In genomic region chr19:48546133-48546448, GRCm38 (mm10) we compare ENCODE assay signal across 17 mouse cellular contexts.
DNase-seq lines count a peak whose midpoint lies in the region; ATAC-seq lines count a peak whose summit lies in the region.
"Had no signal": no experiment of that assay in that cellular context is flagged by ENCODE, and none has a peak within 500 bp of the region (broad histone marks: within the 10 kb centered on the region; RNA-seq: fewer than 3 reads in every experiment).

No protein-coding gene starts in this region.

- DNase-seq in forebrain, embryonic 14.5 days (ENCODE audit: low spot score): peak; percentile 44
- no peak for DNase-seq in forebrain, embryonic 11.5 days (ENCODE audit: low spot score)
- peak; percentile 41 to 81 for DNase-seq in frontal cortex, adult 2 months (ENCODE audit: extremely low spot score in 1 of 2, low spot score in 1 of 2)
- DNase-seq in layer of hippocampus, postnatal 36 days: peak; percentile 35
- DNase-seq in right cerebral cortex, adult 18-20 months: peak; percentile 81
- DNase-seq in hindbrain, embryonic 14.5 days (ENCODE audit: low spot score): no peak
- DNase-seq in c-Kit-positive CD71-positive TER-119-positive erythroid progenitor cells, embryonic 14.5 days (ENCODE audit: low spot score): no peak
- no peak for DNase-seq in gastrocnemius, postnatal 36 days
- DNase-seq: heart, adult 2 months; kidney, adult 9 months; lung, postnatal 14 days; thymus, adult 18-20 months had no signal

- 81% methylated on average over 2 of the region's 2 CpGs for WGBS in forebrain, embryonic 14.5 days
- 93% methylated on average over 2 of the region's 2 CpGs for WGBS in forebrain, embryonic 11.5 days
- WGBS in hindbrain, embryonic 14.5 days: 78% methylated on average over 2 of the region's 2 CpGs

- H3K27me3 ChIP-seq in forebrain, embryonic 14.5 days (replicated peaks; ENCODE audit: control insufficient read depth, insufficient read depth, low read length): no peaks in the 10 kb centered on the region
- no peaks in the 10 kb centered on the region for H3K27me3 ChIP-seq in forebrain, embryonic 11.5 days (ENCODE audit: control insufficient read depth, insufficient read depth, low read length)
- no peaks in the 10 kb centered on the region for H3K27me3 ChIP-seq in hindbrain, embryonic 14.5 days (ENCODE audit: control insufficient read depth, insufficient read depth, low read length)
- H3K27me3 ChIP-seq: embryonic facial prominence, embryonic 15.5 days; liver, embryonic 12.5 days; midbrain, embryonic 12.5 days; Patski had no signal

- H3K9ac ChIP-seq in forebrain, embryonic 14.5 days (ENCODE audit: low read length): no peak overlapping the region
- H3K9ac ChIP-seq in forebrain, embryonic 11.5 days (ENCODE audit: low read length): no peak overlapping the region
- H3K9ac ChIP-seq in hindbrain, embryonic 14.5 days: no peak overlapping the region
- H3K9ac ChIP-seq: embryonic facial prominence, embryonic 15.5 days; liver, embryonic 12.5 days; midbrain, embryonic 12.5 days had no signal

- no peaks in the 10 kb centered on the region for H3K36me3 ChIP-seq in forebrain, embryonic 14.5 days (ENCODE audit: control insufficient read depth, insufficient read depth, low read length)
- no peaks in the 10 kb centered on the region for H3K36me3 ChIP-seq in forebrain, embryonic 11.5 days (ENCODE audit: control insufficient read depth, insufficient read depth, low read length)
- no peaks in the 10 kb centered on the region for H3K36me3 ChIP-seq in hindbrain, embryonic 14.5 days (replicated peaks; ENCODE audit: control insufficient read depth, insufficient read depth)
- H3K36me3 ChIP-seq: embryonic facial prominence, embryonic 15.5 days; liver, embryonic 12.5 days; midbrain, embryonic 12.5 days had no signal

- no peak overlapping the region for H3K4me3 ChIP-seq in forebrain, embryonic 14.5 days (ENCODE audit: low read depth, low read length)
- no peak overlapping the region for H3K4me3 ChIP-seq in forebrain, embryonic 11.5 days (ENCODE audit: low read depth, low read length)
- no peak overlapping the region for H3K4me3 ChIP-seq in hindbrain, embryonic 14.5 days (replicated peaks; ENCODE audit: low read length)
- H3K4me3 ChIP-seq: embryonic facial prominence, embryonic 15.5 days; heart, adult 2 months; liver, embryonic 12.5 days; midbrain, embryonic 12.5 days had no signal

- no peak overlapping the region for H3K27ac ChIP-seq in forebrain, embryonic 14.5 days (ENCODE audit: low read depth, low read length)
- no peak overlapping the region for H3K27ac ChIP-seq in forebrain, embryonic 11.5 days (ENCODE audit: low read depth, low read length)
- no peak overlapping the region for H3K27ac ChIP-seq in hindbrain, embryonic 14.5 days
- H3K27ac ChIP-seq: embryonic facial prominence, embryonic 15.5 days; heart, adult 2 months; hindbrain, postnatal 0 days; liver, embryonic 12.5 days; midbrain, embryonic 12.5 days had no signal

- no peaks in the 10 kb centered on the region for H3K9me3 ChIP-seq in forebrain, embryonic 14.5 days (replicated peaks; ENCODE audit: control insufficient read depth, low read length)
- H3K9me3 ChIP-seq in forebrain, embryonic 11.5 days (ENCODE audit: control insufficient read depth, low read length): no peaks in the 10 kb centered on the region; the same call in 1 of the 2 replicates
- H3K9me3 ChIP-seq in hindbrain, embryonic 14.5 days (ENCODE audit: control insufficient read depth, low read length): no peaks in the 10 kb centered on the region
- H3K9me3 ChIP-seq: embryonic facial prominence, embryonic 15.5 days had no signal

- ATAC-seq in forebrain, embryonic 14.5 days: 0 out of 2 replicates have a peak, but pooled peaks have one; percentile 10
- no peak for ATAC-seq in forebrain, embryonic 11.5 days (replicated peaks; ENCODE audit: low FRiP score)
- ATAC-seq in hindbrain, embryonic 14.5 days (ENCODE audit: low FRiP score): no peak
- ATAC-seq: hindbrain, postnatal 0 days; liver, embryonic 12.5 days; Patski had no signal

- intact Hi-C loops in gastrocnemius, postnatal 36 days (cut with DNase I): no loop called here

- no peak overlapping the region for H3K4me2 ChIP-seq in forebrain, embryonic 14.5 days (ENCODE audit: low read length)
- no peak overlapping the region for H3K4me2 ChIP-seq in forebrain, embryonic 11.5 days (ENCODE audit: low read depth, low read length, severe bottlenecking)
- no peak overlapping the region for H3K4me2 ChIP-seq in hindbrain, embryonic 14.5 days (replicated peaks)
- H3K4me2 ChIP-seq: embryonic facial prominence, embryonic 15.5 days; liver, embryonic 12.5 days; midbrain, embryonic 12.5 days had no signal

- H3K4me1 ChIP-seq in forebrain, embryonic 14.5 days (ENCODE audit: control insufficient read depth, insufficient read depth, low read length): peaks cover 3% of the 10 kb centered on the region; the same call in 1 of the 2 replicates
- H3K4me1 ChIP-seq in forebrain, embryonic 11.5 days (replicated peaks; ENCODE audit: control insufficient read depth, insufficient read depth, low read length): no peaks in the 10 kb centered on the region
- H3K4me1 ChIP-seq in hindbrain, embryonic 14.5 days (replicated peaks; ENCODE audit: control insufficient read depth, insufficient read depth, low read length): 0 out of 2 replicates have a peak, but pooled peaks cover 3% of the 10 kb centered on the region
- H3K4me1 ChIP-seq: embryonic facial prominence, embryonic 15.5 days; liver, embryonic 12.5 days had no signal

Comparison
In these comparisons a context has a peak if more than half of its experiments do, and no peak if none do; other contexts are left out.
1. DNase-seq: peak in forebrain, embryonic 14.5 days (single experiment), frontal cortex, adult 2 months (2 of 2), layer of hippocampus, postnatal 36 days (2 of 2) and right cerebral cortex, adult 18-20 months (single experiment); none in forebrain, embryonic 11.5 days (single experiment), hindbrain, embryonic 14.5 days (single experiment), c-Kit-positive CD71-positive TER-119-positive erythroid progenitor cells, embryonic 14.5 days (single experiment) and gastrocnemius, postnatal 36 days (0 of 2).